Mouse (Mus musculus) C2C12 (cell line): ENCODE data around the gene Med23. TPM values are rescaled to one million over a fixed set of nuclear protein-coding genes. Genes with fewer than 3 reads are reported as not detected.

ENCODE experiments used
- H3K27me3 ChIP-seq: one replicate; pipeline ENCODE4 v1.6.1; 2011; ENCODE audit not compliant: control insufficient read depth, insufficient read depth, insufficient read length
- H3K36me3 ChIP-seq: one replicate; pipeline ENCODE4 v1.6.1; 2011; ENCODE audit not compliant: control insufficient read depth, insufficient read depth
- H3K4me3 ChIP-seq: one replicate; pipeline ENCODE4 v1.5.1; 2011; ENCODE audit warnings: mild to moderate bottlenecking, control low read depth; ENCODE audit not compliant: poor library complexity, insufficient read depth, severe bottlenecking
- H3K79me2 ChIP-seq: one replicate; pipeline ENCODE4 v1.6.1; 2011; ENCODE audit not compliant: control insufficient read depth, insufficient read depth
- H3K79me3 ChIP-seq: one replicate; pipeline ENCODE4 v1.6.1; 2011; ENCODE audit warnings: low read depth, control low read depth
- H3ac ChIP-seq: one replicate; pipeline ENCODE3; 2011; ENCODE audit warnings: low read depth; ENCODE audit not compliant: control insufficient read depth, insufficient read length
- CEBPB ChIP-seq: IDR thresholded peaks from one replicate; pipeline ENCODE4 v1.6.1; 2011; ENCODE audit warnings: low read depth, mild to moderate bottlenecking, control low read depth, moderate library complexity
- CTCF ChIP-seq: IDR thresholded peaks from one replicate; pipeline ENCODE4 v1.5.1; 2011; ENCODE audit not compliant: control insufficient read depth, insufficient read depth, insufficient read length
- FOSL1 ChIP-seq: IDR thresholded peaks from one replicate; pipeline ENCODE4 v1.8.0; 2011; ENCODE audit warnings: mild to moderate bottlenecking, low read length; ENCODE audit not compliant: poor library complexity, insufficient read depth, severe bottlenecking
- MAX ChIP-seq: IDR thresholded peaks from one replicate; pipeline ENCODE4 v1.6.1; 2011; ENCODE audit warnings: mild to moderate bottlenecking, control low read depth
- MYOD1 ChIP-seq: IDR thresholded peaks from one replicate; pipeline ENCODE4 v1.6.1; 2011; ENCODE audit warnings: low read depth; ENCODE audit not compliant: control insufficient read depth, insufficient read length
- MYOG ChIP-seq: IDR thresholded peaks from one replicate; pipeline ENCODE4 v1.6.1; 2011; ENCODE audit not compliant: control insufficient read depth, insufficient read length; ENCODE audit errors: extremely low read depth
- USF1 ChIP-seq: IDR thresholded peaks from one replicate; pipeline ENCODE4 v1.6.1; 2011; ENCODE audit warnings: low read depth, mild to moderate bottlenecking, control low read depth, moderate library complexity
- microRNA-seq: library from miRNA; unstranded; fragments of <30 nt; microRNA quantifications from one replicate; pipeline ENCODE4, GENCODE M21; 2019; ENCODE audit warnings: borderline microRNAs expressed
- polyA plus RNA-seq: library from polyadenylated mRNA; unstranded; fragments of >200 nt; fragmentation: generic; extraction: Trizol; gene quantifications from one replicate; pipeline ENCODE4 v1.2.1, GENCODE M21; 2012; ENCODE audit warnings: missing spikeins

The Med23 gene
- polyA plus RNA-seq, 1 experiment = 10.5 TPM

GRCm38 (mm10) chr10:24961112-24961511 is 91.3 kb downstream of the Med23 start:
- no peaks in the 10 kb centered on the region for H3K79me2 ChIP-seq
- no peak overlapping the region for H3ac ChIP-seq
- TF ChIP-seq FOSL1 (no peak), USF1 (no peak), CTCF (no peak), MYOD1 (no peak), CEBPB (no peak), MAX (no peak), MYOG (no peak)
- no peaks in the 10 kb centered on the region for H3K79me3 ChIP-seq
- H3K27me3 ChIP-seq = no peaks in the 10 kb centered on the region
- no peaks in the 10 kb centered on the region for H3K36me3 ChIP-seq
- no peak overlapping the region for H3K4me3 ChIP-seq

GRCm38 (mm10) chr10:24961889-24962288 is 92.1 kb downstream of the Med23 start:
- H3ac ChIP-seq = no peak overlapping the region
- TF ChIP-seq FOSL1 (no peak), MAX (no peak), MYOD1 (no peak), CEBPB (no peak), USF1 (no peak), MYOG (no peak), CTCF (no peak)
- no peaks in the 10 kb centered on the region for H3K79me3 ChIP-seq
- H3K4me3 ChIP-seq = no peak overlapping the region
- H3K27me3 ChIP-seq = no peaks in the 10 kb centered on the region
- no peaks in the 10 kb centered on the region for H3K79me2 ChIP-seq
- H3K36me3 ChIP-seq = no peaks in the 10 kb centered on the region

Small RNA genes within 50 kb of the gene (microRNA-seq; reads per million reads assigned to microRNA genes)
- 0.12 reads per million for gene Mir6905

Other genes starting within 250 kb of the Med23 start
- gene Enpp1, start 157.8 kb upstream of the Med23 start, polyA plus RNA-seq = 1.3 TPM
- 1.4 TPM for gene Enpp3, start 27.2 kb upstream of the Med23 start, polyA plus RNA-seq
- gene Arg1, start 57.5 kb downstream of the Med23 start, polyA plus RNA-seq = 0.05 TPM